Mouse (Mus musculus): ENCODE data around the gene Gm49368.

The Gm49368 gene

DNA sequence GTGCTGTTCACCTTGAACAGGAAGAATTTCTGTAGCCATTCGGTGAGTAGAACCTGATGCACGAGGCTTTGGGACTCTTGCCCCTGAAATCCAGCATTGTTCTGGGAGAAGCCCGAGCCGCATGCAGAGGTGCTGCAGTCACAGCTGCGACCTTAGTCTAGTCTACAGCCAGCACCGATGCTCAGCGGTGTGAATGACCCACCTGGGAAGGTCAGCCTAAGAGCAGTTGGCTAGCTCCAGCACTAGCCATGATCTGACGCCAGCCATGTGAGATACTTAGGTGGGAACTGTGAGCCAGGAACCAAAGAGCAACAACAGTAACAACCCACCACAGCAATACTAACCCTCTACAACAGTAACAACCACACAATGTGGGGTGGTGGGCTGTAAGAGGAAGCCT lies 4.6 kb upstream of the Gm49368 start:
- no peak for DNase-seq (ENCODE audit: low spot score)

DNA sequence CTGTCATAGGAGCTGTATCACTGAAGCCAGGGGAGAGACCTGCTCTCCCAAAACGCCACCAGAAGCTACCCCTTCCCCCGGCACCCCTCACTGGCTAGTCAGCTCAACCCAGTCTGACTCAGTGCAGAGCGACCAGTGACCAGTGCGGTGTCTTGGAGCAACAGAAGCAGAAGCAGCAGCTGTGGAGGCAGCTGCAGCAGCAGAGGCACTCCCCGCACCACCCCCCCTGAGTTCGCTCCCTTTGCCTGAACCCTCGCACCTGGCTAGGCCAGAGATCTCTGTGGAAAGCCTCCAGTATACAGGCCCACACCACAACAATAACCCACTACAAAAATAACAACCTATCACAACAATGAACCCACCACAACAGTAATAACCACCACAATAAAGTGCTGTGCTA lies 3.9 kb upstream of the Gm49368 start:
- no peak for DNase-seq (ENCODE audit: low spot score)

DNA sequence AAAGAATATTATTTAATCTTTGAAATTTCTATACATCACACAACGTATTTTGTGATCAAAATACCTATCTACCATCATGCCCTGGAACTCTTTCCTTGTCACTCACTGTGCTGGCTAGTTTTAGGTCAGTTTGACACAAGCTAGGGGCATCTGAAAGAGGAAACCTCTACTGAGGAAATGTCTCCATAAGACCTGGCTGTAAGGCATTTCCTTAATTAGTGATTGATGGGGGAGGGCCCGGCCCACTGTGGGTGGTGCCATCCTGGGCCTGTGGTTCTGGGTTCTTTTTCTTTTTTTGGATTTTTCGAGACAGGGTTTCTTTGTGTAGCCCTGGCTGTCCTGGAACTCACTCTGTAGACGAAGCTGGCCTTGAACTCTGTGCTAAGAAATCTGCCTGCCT lies 3.4 kb upstream of the Gm49368 start:
- DNase-seq (ENCODE audit: low spot score), result no peak

DNA sequence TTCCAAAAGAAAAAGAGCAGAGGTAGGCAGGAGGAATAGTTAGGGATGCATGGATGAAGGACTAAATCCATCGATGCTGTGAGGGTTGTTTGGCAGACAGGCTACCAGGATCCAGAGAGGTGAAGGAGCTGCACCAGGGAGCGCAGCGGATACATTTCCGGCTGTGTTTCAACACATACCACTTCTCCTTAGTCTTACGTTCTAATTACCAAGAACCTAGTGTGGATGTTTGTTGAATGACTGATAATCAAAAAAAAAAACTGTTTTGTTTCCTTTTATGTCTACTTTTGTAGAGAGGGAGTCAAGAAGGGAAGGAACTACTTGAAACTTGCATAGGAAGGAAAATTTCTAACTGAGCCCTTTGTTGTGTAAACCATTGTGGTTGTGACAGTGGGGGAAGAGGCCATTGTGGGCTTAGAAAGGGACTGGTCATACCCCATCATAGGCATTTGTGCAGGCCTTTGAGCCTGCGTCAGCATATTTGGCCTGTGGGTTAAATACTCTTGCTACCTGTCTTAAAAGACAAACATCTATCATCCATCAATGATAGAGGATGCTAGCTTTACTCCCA lies 813 bp downstream of the Gm49368 start:
- no peak for DNase-seq (ENCODE audit: low spot score)

DNA sequence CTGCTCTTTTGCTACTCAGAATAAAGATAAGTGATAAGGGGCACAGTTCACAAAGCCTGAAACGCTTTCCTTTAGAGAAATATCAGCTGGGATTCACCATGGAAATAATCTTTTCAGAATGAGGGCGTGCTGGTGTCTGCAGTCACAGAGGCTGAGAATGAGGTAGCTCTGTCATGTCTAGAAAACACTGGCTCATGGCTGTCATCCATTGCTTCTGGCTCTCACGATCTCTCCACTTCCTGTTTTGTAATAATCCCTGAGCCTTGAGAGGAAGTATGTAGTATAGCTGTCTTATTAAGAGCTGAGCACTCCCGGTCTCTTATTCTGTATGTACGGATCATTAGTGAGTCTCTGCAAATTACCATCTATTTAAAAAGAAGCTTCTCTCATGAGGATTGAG lies 3.1 kb downstream of the Gm49368 start:
- no peak for DNase-seq (ENCODE audit: low spot score)

DNA sequence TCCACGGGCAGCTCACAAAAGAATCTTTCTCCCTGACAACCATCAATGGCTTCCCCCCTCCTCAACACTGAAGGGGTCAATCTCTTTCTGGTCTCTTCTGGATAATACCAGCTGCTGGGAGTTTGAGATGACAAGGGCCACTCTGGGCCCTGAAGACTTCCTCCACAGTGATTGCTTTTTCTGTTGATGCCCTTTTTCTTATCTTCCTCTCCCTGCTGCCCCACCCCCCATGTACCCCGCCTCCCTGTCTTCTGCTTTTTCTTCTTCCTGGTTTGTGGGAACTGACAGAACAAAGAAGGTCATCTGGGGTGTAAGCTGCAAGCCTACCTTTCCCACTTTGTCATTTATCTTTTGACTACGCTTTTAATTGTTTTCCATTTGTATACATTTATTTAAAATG lies 5.4 kb downstream of the Gm49368 start:
- DNase-seq (ENCODE audit: low spot score), result no peak

DNA sequence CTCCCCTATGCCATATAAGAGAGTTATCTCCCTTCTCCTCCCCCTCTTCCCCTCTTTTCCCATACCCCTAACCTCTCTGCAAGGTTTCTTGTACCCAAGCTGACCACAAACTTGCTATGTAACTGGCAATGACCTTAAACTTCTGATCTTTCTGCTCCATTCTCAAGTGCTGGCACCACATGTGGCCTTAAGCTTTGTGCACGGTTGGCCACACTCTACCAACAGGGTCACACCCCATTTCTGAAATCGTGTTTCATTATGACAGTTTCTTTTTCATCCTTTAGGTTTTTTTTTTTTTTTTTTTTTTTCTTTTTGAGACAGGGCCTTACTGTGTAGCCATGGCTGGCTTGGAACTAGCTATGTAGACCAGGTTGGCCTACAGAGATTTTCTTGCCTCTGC lies 7.4 kb downstream of the Gm49368 start:
- DNase-seq (ENCODE audit: low spot score), result no peak

DNA sequence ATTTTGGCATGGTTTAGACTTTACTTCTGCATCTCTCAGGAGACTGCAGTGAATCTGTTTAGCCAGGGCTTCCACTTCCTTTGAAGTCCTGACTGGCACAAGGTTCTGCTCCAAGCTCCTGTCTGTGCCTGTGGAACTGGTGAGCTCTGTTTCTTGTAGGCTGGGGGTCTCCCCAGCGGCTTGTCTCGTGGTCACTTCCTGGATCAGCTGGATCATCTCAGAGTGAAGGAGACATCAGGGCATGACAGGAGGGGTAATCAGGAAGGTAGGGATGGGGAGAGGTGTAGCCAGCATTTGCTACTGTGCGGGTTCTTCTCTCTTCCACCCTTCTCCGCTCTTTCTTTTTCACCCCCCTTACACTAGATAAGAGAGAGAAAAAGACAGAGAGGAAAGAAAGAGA lies 9.3 kb downstream of the Gm49368 start:
- no peak for DNase-seq (ENCODE audit: low spot score)

DNA sequence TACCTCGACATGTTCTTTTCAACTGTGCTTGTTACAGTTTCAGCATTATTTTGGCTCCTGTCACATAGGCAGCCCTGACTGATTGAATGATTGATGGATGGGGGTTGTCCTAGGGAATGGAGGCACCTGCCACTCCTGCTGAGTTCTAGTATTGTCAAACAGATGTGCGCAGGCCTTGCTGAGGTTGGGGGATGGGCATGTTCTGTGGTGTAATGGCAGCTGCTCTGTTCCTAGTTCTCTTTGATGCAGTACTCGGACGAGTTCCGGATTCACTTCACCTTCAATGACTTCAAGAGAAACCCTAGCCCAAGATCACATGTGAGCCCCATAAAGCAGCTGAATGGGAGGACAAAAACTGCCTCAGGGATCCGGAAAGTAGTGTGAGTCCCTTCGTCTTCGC lies 17.5 kb downstream of the Gm49368 start:
- no peak for DNase-seq (ENCODE audit: low spot score)

DNA sequence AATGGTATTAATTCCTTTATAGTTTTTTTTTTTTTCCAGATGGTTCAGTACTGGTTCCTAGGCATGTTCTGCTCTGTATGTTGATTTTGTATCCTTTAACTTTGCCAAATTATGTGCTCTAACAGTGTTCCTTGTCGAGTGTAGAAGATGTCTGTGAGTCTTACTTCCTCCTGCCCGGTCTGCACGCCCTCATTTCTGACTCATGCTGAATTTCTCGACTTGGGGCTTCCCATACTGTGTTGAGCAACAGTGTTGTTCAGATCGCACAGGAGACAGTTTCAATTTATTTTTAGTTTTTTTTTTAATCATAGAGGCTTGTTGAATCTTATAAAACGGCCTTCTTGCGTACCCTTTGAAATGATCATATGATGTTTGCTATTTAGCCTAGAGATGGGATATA lies 26.7 kb downstream of the Gm49368 start:
- no peak for DNase-seq (ENCODE audit: low spot score)

DNA sequence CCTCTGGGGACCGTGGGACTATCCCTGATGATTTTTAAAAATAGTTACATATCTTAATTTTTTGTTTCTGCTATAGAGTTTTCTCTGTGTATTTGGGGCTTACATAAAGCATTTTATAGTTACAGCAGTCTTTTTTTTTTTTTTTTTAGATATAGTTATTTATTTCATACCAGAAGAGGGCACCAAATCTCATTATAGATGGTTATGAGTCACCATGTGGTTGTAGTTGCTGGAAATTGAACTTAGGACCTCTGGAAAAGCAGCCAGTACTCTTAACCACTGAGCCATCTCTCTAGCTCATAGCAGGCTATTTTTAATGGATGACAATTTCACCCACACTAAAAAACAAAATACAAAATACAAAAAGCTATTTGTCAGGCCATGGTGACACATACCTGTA lies 35.7 kb downstream of the Gm49368 start:
- DNase-seq (ENCODE audit: low spot score), result no peak

DNA sequence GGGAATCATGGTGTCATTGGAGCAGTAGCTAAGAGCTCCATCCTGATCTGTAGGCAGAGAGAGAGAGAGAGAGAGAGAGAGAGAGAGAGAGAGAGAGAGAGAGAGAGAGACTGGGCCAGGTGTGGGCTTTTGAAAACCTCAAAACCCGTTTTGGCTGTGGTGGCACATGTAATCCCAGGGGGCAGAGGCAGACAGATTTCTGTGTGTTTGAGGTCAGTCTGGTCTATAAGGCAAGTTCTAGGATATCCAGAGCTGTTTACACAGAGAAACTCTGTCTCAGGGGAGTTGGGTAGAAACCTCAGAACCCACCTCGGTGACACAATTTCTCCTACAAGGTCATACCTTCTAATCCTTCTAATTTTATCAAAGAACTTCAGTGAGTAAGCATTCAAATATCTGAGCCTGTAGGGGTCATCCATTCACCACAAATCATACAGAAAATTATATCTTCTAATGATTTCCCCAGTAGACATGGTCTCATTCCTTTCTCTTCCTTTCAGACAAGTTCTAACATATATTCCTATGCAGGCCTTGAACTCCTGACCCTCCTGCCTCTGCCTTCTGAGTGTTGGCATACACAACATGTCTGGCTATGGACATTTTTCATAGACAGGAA lies 38.4 kb downstream of the Gm49368 start:
- no peak for DNase-seq (ENCODE audit: low spot score)

DNA sequence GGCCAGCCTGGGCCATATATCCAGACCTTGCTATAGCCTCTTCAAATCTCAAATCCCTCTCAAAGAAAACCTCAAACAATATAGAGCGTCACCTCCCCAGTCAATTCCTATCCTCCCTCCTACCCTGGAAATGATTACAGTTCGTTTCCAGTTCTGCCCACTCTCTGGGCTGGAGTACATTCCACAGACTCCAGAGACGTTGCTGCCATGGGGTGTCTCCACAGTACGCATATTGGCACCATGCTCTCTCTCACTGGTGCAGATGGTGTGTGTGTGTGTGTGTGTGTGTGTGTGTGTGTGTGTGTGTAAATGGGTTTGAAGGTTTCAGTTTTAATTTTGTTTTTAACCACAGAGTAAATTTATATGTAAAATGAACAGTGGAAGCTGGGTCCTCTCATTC lies 42.8 kb downstream of the Gm49368 start:
- peak; percentile 1 for DNase-seq (ENCODE audit: low spot score)

DNA sequence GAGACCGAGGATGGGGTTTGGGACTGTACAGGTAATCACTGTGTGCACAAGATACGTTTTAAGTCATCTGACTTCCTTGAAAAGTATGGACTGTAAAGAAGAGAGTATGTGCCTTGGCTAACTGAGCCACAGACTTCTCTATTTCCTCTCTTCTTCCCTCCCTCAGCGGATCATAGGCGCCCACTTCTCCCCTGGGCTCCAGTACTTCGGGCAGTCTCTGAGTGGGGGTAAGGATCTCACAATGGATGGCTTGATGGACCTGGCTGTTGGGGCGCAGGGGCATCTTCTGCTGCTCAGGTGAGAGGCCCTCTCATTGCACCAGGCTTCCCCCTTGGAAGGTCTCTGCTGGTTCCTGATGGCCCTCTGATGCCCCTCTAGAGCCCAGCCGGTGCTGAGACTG lies 45.0 kb downstream of the Gm49368 start:
- no peak for DNase-seq (ENCODE audit: low spot score)

DNA sequence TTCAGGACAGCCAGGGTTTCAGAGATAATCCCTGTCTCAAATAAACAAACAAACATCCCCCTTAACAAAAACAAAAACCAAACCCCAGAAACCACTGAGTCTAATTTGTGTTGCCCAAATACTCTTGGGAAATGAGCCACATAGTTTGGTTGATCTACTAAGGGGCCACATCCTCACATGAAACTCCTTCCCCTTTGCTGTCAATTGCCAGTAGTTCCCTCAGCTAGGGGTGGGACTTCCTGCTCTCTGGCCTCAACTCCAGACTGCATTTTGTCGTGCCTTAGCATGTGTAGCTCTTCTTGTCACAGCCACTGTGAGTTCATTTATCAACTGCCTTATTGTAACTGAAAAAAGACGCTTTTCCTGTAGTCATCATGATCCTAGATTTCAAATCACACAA lies 47.8 kb downstream of the Gm49368 start:
- no peak for DNase-seq (ENCODE audit: low spot score)

DNA sequence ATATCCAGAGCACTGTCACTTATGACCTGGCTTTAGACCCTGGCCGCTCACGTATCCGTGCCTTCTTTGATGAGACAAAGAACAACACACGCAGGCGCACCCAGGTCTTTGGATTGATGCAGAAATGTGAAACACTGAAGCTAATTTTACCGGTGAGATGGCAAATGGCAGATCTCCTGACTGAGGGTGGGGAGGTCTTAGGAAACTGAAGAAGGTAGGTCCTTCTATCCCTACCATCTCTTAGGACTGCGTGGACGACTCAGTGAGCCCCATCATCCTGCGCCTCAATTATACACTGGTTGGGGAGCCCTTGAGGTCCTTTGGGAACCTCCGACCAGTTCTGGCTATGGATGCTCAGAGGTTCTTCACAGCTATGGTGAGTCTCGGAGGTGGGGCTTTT lies 49.6 kb downstream of the Gm49368 start:
- DNase-seq (ENCODE audit: low spot score), result no peak

DNA sequence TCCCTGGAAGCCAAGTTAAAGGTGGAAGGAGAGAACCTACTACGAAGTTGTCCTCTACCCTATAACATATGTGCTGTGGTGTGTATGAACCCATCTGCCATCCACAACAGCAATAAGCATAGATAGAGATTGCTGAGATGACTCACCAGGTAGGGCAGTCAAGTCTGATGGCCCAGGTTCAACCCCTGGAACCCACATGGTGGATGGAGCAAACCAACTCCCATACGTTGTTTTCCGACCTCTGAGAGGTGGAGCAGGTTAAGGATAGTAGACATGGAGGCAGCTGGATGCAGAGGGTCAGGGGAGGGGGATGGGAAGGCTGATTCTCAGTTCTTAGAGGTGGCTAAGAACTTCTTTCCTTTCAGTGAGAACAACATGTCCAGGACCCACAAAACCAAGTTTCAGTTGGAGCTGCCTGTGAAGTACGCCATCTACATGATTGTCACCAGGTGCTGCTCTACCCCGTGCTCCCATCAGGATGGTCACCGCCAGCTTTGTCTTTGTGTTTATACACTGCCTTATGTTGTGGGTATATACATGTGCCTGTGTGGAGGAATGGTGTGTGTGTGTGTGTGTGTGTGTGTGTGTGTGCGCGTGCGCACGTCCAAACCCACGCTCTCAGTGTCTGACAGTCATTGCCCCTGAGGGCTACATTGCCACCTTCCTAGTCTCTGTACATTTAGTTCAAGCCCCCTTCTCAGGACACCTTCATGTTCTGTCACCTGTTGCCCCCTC lies 52.1 kb downstream of the Gm49368 start:
- no peak for DNase-seq (ENCODE audit: low spot score)

DNA sequence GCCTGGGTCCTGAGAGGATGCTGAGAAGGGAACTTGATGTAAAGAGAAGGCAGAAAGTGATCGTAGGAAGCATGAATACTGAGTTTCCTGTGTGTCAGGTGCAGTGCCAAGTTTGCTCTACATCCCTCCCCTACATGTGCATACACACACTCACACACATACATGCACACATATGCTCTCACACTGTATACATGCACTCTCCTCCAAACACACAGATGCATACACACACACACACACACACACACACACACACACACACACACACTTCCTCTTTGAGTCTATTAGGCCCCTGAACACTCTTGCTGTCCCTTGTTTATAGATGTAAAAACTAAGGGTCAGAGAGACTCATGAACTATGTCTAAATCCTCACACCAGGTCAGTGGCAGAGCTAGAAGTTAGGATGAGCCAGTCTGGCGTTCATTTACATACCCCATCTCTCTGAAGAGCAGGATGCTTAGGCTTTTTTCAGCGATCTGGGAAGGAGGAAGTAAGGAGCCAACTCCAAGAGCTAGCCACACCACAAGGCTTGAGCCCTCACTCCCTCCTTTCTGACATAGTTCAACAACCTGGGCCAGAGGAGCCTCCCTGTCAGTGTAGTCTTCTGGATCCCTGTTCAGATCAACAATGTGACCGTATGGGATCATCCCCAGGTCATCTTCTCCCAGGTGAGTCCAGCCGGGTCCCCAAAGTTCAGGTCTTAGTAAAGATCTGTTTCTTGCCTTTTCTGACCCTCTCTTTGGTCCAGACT lies 52.9 kb downstream of the Gm49368 start:
- DNase-seq (ENCODE audit: low spot score), result no peak

DNA sequence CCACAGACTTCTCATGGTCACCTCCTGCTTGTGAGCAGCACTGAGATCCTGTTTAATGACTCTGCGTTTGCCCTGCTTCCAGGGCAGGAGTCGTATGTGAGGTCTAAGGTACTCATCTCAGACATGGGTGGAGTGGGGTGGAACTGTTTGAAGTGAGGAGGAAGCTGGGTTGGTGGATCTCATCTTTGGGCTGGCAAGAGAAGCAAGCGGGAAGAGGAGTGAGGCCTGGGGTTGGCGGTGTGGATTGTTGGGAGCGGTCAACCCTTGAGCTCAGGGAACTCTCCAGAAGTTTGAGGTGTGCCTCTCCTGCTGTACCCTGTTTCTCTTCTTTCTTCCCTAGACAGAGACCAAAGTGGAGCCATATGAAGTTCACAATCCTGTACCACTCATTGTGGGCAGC lies 53.9 kb downstream of the Gm49368 start:
- no peak for DNase-seq (ENCODE audit: low spot score)

DNA sequence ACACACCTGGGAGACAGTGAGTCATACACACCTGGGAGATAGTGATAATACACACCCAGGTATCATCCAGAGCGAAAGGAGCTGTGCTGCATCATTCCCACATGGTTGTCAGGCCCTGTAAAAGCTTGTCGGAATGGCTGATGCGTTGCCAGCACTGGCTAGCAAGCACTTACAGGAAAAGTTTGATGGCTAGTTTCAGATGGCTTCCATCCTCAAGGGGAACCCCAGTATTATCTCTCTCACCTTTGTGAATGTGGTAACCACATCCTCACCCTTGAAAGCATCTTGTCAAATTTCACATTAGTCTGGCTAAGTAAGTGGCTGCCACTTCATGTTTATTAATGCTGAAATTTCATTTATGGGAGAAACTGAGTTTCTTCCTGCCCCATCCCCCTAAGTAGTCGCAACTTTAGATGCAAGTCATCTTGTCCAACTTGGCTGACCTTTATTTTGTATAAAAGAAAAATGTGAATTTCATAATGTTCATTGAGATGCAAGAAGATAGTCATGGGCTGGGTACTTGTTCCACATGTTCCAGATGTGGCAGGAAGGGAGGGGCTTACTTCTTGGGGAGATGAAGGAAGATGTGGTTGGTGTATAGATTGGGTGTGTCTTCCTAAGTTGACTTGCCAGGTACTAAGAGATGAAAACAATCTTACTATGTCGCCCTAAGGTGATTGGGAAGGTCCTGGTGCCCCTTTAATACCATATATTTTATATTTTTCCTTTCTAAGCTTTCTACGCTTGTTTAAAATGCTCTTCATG lies 57.4 kb downstream of the Gm49368 start:
- DNase-seq (ENCODE audit: low spot score), result no peak

DNA sequence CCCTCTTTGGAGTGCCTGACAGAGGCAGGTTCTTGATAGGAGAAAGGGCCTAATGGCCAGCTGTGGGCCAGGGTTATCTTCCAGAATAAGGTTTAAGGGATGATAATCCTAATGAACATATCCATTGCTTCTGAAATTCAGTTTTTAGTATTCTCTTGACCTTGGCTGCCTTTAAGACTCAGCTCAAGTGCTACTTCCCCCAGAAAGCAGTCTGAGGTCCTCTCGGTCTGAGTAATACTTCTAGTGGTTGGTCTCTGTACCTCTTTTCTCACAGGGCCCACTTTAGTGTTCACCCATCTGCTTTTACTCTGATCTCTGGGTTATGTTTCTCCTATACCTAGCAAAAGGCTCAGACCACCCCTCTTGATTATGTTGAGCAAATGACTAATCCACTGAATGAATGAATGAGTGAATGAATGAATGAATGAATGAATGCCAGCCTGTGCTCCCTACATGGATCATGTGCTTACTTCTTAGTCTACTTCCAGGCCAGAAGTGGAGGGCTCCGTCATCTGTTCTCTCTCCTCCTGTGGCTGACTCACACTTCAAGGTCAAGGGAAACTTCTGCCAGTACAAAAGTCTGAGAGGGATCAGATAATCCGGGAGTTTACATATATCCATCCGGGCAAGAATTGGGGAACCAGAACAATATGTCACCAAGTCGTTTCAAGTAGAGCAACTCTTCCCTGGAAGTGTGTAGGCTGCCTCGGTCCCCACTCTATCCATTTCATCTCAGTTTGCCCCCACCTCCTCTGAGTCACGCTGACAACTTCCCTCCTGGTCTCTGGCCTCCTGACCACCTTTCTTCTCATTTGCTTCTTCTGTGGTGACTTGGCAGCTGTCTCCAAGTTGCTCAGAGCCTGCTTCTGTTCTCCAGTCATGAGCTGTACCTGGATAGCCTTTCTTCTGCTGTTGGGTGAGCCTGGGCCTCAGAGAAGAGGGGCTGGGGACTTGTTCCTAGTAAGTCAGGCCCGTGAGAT lies 66.5 kb downstream of the Gm49368 start, which contains the start of gene Itgax:
TSS of gene Itgax (plus strand) at position 807 of the 980 bp plus-strand sequence.
- no peak for DNase-seq (ENCODE audit: low spot score)
